8 mouse cellular contexts compared by ENCODE assay signal in genomic region chr7:24593621-24594308, GRCm38 (mm10). TPM values are rescaled to one million over a fixed set of nuclear protein-coding genes. Genes with fewer than 3 reads are reported as not detected.
DNase-seq lines count a peak whose midpoint lies in the region; ATAC-seq and TF ChIP-seq lines count a peak whose summit lies in the region.

No protein-coding gene starts in this region.

- H3K4me2 ChIP-seq in forebrain, embryonic 13.5 days: peak overlapping the region; percentile 82

- intact Hi-C loops in heart, postnatal 25 days (cut with DNase I): no loop called here

- H3K9me3 ChIP-seq in G1E (replicated peaks): no peaks in the 10 kb centered on the region
- no peaks in the 10 kb centered on the region for H3K9me3 ChIP-seq in forebrain, embryonic 13.5 days (replicated peaks)

- H3K27me3 ChIP-seq in G1E (ENCODE audit: insufficient read depth, low read length): no peaks in the 10 kb centered on the region
- peaks cover 16% of the 10 kb centered on the region; the same call in 1 of the 2 replicates for H3K27me3 ChIP-seq in forebrain, embryonic 13.5 days

- peaks cover 8% of the 10 kb centered on the region for H3K36me3 ChIP-seq in G1E (replicated peaks)
- no peaks in the 10 kb centered on the region for H3K36me3 ChIP-seq in forebrain, embryonic 13.5 days (ENCODE audit: poor library complexity, severe bottlenecking)

- peak overlapping the region; percentile 78 for H3K9ac ChIP-seq in forebrain, embryonic 13.5 days

- WGBS in forebrain, embryonic 13.5 days: 2% methylated on average over 39 of the region's 39 CpGs

- H3K4me3 ChIP-seq in G1E (ENCODE audit: low read depth, low read length): peak overlapping the region; percentile 76
- H3K4me3 ChIP-seq in forebrain, embryonic 13.5 days: peak overlapping the region; percentile 72
- H3K4me3 ChIP-seq in layer of hippocampus, adult 2 months: peak overlapping the region; percentile 89

- DNase-seq in G1E (ENCODE audit: low spot score): peak; percentile 86
- DNase-seq in cerebellum, adult 11 months: peak; percentile 63
- peak; percentile 49 for DNase-seq in heart, postnatal 25 days (ENCODE audit: low spot score)
- DNase-seq in layer of hippocampus, adult 2 months (ENCODE audit: low spot score in 2 of 2): peak; percentile 58 to 66
- DNase-seq in lung, postnatal 10 days: peak; percentile 77
- peak; percentile 46 for DNase-seq in ovary, postnatal 10 days (ENCODE audit: low spot score)
- peak; percentile 62 to 72 for DNase-seq in thymus, postnatal 10 days (ENCODE audit: low spot score in 2 of 2)

- no peak overlapping the region for H3K27ac ChIP-seq in forebrain, embryonic 13.5 days
- peak overlapping the region; percentile 83 for H3K27ac ChIP-seq in layer of hippocampus, adult 2 months

- no peak for TF ChIP-seq CTCF in G1E (IDR thresholded peaks at IDR 0.05; ENCODE audit: low read depth, low read length)
- no peak for TF ChIP-seq CTCF in layer of hippocampus, adult 2 months (conservative IDR thresholded peaks at IDR 0.05)

- peaks cover 49% of the 10 kb centered on the region for H3K4me1 ChIP-seq in G1E (ENCODE audit: insufficient read depth, low read depth, low read length)
- peaks cover 22% of the 10 kb centered on the region for H3K4me1 ChIP-seq in forebrain, embryonic 13.5 days

- peak; percentile 70 for ATAC-seq in G1E (ENCODE audit: extremely low read depth, insufficient number of reproducible peaks, low FRiP score, poor library complexity, severe bottlenecking)
- peak; percentile 93 for ATAC-seq in forebrain, embryonic 13.5 days

RNA-seq across cellular contexts. Expression of gene Zfp575, which starts 6.3 kb away (rescaled TPM):
- total RNA-seq in G1E (2014; fragmentation: Nextera tagmentation) (not detected in 2 replicates), G1E (2017) (0.05 TPM in 1 of 2 replicates, not detected in the other)
- polyA plus RNA-seq in G1E (2012): not detected in 2 replicates
- polyA plus RNA-seq in forebrain, embryonic 13.5 days (2015; fragmentation: Nextera tagmentation; extraction: Ambion mirVana): 4.7 and 5.1 TPM in 2 replicates
- total RNA-seq in heart, postnatal 25 days (2021): under 1 TPM; 0.08 to 0.17 TPM
- total RNA-seq in layer of hippocampus, adult 2 months (2021): 1 to 10 TPM; 5.2 to 6.7 TPM

RNA-seq across cellular contexts. Expression of gene Ethe1, which starts 6.4 kb away (rescaled TPM):
- total RNA-seq in G1E (2014; fragmentation: Nextera tagmentation): 9.1 and 12.0 TPM in 2 replicates
- 4.8 and 8.6 TPM in 2 replicates for total RNA-seq in G1E (2017)
- 11.0 and 12.0 TPM in 2 replicates for polyA plus RNA-seq in G1E (2012)
- 16.8 and 16.9 TPM in 2 replicates for polyA plus RNA-seq in forebrain, embryonic 13.5 days (2015; fragmentation: Nextera tagmentation; extraction: Ambion mirVana)
- total RNA-seq in heart, postnatal 25 days (2021): 10 to 100 TPM; 44.6 to 49.1 TPM
- 10 to 100 TPM; 10.1 to 11.0 TPM for total RNA-seq in layer of hippocampus, adult 2 months (2021)

RNA-seq across cellular contexts. Expression of gene Phldb3, which starts 16.8 kb away (rescaled TPM):
- total RNA-seq in G1E (2014; fragmentation: Nextera tagmentation) (2.3 and 8.0 TPM in 2 replicates), G1E (2017) (1.1 and 1.4 TPM in 2 replicates)
- 4.9 and 6.0 TPM in 2 replicates for polyA plus RNA-seq in G1E (2012)
- polyA plus RNA-seq in forebrain, embryonic 13.5 days (2015; fragmentation: Nextera tagmentation; extraction: Ambion mirVana): not detected in 2 replicates
- under 1 TPM; 0.50 to 0.57 TPM for total RNA-seq in heart, postnatal 25 days (2021)
- total RNA-seq in layer of hippocampus, adult 2 months (2021): under 1 TPM in 1 of 2 experiments, not detected in 1; 0.22 TPM

RNA-seq across cellular contexts. Expression of gene Lypd3, which starts 42.6 kb away (rescaled TPM):
- total RNA-seq in G1E (2014; fragmentation: Nextera tagmentation) (not detected in 2 replicates), G1E (2017) (0.23 TPM in 1 of 2 replicates, not detected in the other)
- polyA plus RNA-seq in G1E (2012): not detected in 2 replicates
- polyA plus RNA-seq in forebrain, embryonic 13.5 days (2015; fragmentation: Nextera tagmentation; extraction: Ambion mirVana): 0.14 TPM in 1 of 2 replicates, not detected in the other
- total RNA-seq in heart, postnatal 25 days (2021): not detected
- under 1 TPM; 0.51 to 0.56 TPM for total RNA-seq in layer of hippocampus, adult 2 months (2021)

RNA-seq across cellular contexts. Expression of gene Xrcc1, which starts 47.7 kb away (rescaled TPM):
- total RNA-seq in G1E (2014; fragmentation: Nextera tagmentation): 52.7 and 69.8 TPM in 2 replicates
- total RNA-seq in G1E (2017): 79.2 and 85.9 TPM in 2 replicates
- 211 and 326 TPM in 2 replicates for polyA plus RNA-seq in G1E (2012)
- polyA plus RNA-seq in forebrain, embryonic 13.5 days (2015; fragmentation: Nextera tagmentation; extraction: Ambion mirVana): 89.6 and 99.1 TPM in 2 replicates
- 10 to 100 TPM; 27.8 to 27.9 TPM for total RNA-seq in heart, postnatal 25 days (2021)
- 10 to 100 TPM; 38.9 to 40.9 TPM for total RNA-seq in layer of hippocampus, adult 2 months (2021)

Comparison
In these comparisons a context has a peak if more than half of its experiments do, and no peak if none do; other contexts are left out.
1. RNA of gene Zfp575, which starts 6.3 kb away (total RNA-seq): 5.2 to 6.7 TPM in layer of hippocampus, adult 2 months; 0.08 to 0.17 TPM in heart, postnatal 25 days and 0.05 TPM in G1E; every median in the first group is over 4 times any median in the second.
2. Peak in every context shown above with its lines, with median percentiles within 50 percentile points of each other: DNase-seq and H3K4me3 ChIP-seq.